ENCODE assay signal across 20 mouse cellular contexts in the genomic region with DNA sequence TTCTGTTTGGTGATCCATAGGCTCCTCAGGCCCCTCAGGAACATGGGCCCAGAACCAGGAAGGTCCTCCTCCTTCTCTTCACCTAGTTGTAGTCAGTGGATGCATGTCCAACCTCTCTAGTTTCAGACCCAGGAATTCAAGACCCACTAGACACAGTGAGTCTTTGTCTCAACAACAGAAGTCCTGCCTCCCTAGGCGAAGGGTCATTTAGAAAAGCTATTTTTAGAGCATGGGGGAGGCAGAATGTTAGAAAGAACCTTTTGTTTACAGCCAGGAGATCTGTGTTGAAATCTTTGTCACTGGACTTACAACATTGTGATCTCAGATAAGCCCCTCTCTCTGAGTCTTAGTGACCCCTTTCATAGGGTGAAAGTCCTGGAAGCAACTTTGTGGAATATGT.
A peak's percentile ranks its signal among the peaks of the same experiment; 100 is the strongest.
DNase-seq lines count a peak whose midpoint lies in the region; ATAC-seq and TF ChIP-seq lines count a peak whose summit lies in the region.
"Had no signal": no experiment of that assay in that cellular context is flagged by ENCODE, and none has a peak within 500 bp of the region (broad histone marks: within the 10 kb centered on the region; RNA-seq: fewer than 3 reads in every experiment).

No protein-coding gene starts in this region.

- TF ChIP-seq POLR2A in limb, embryonic 14.5 days (IDR thresholded peaks at IDR 0.05; ENCODE audit: borderline replicate concordance, extremely low read depth, insufficient read depth, insufficient read length), result no peak

- no peak overlapping the region for H3K9ac ChIP-seq in heart, embryonic 11.5 days (ENCODE audit: low read depth, low read length)
- no peak overlapping the region for H3K9ac ChIP-seq in lung, embryonic 14.5 days
- no peak overlapping the region for H3K9ac ChIP-seq in limb, embryonic 14.5 days (ENCODE audit: low read depth, low read length, severe bottlenecking)
- H3K9ac ChIP-seq: forebrain, embryonic 12.5 days; hindbrain, embryonic 12.5 days; liver, embryonic 14.5 days had no signal

- H3K9me3 ChIP-seq in heart, embryonic 11.5 days (replicated peaks; ENCODE audit: control insufficient read depth, low read length), result no peaks in the 10 kb centered on the region
- no peaks in the 10 kb centered on the region for H3K9me3 ChIP-seq in lung, embryonic 14.5 days (ENCODE audit: low read depth, low read length)
- no peaks in the 10 kb centered on the region for H3K9me3 ChIP-seq in limb, embryonic 14.5 days (ENCODE audit: control insufficient read depth, low read length)
- H3K9me3 ChIP-seq: forebrain, embryonic 12.5 days; hindbrain, embryonic 12.5 days had no signal

- no peak for ATAC-seq in heart, embryonic 11.5 days (replicated peaks; ENCODE audit: insufficient number of reproducible peaks, low FRiP score, low TSS enrichment)
- ATAC-seq in lung, embryonic 14.5 days (ENCODE audit: insufficient read depth), result no peak
- ATAC-seq in limb, embryonic 14.5 days (ENCODE audit: low FRiP score, low read depth), result no peak

- WGBS in heart, embryonic 11.5 days (ENCODE audit: insufficient replicate concordance), result 19% methylated on average over 1 of the region's 1 CpGs
- 30% methylated on average over 1 of the region's 1 CpGs for WGBS in lung, embryonic 14.5 days
- 48% methylated on average over 1 of the region's 1 CpGs for WGBS in limb, embryonic 14.5 days

- 0 out of 2 replicates have a peak overlapping the region, but pooled peaks have one; percentile 29 for H3K27ac ChIP-seq in heart, embryonic 11.5 days (ENCODE audit: low read depth, low read length)
- H3K27ac ChIP-seq in lung, embryonic 14.5 days (ENCODE audit: low read depth), result peak overlapping the region; percentile 36; the same call in 1 of the 2 replicates
- H3K27ac ChIP-seq in limb, embryonic 14.5 days (replicated peaks; ENCODE audit: low read depth, low read length), result no peak overlapping the region
- H3K27ac ChIP-seq: forebrain, embryonic 12.5 days; gastrocnemius, adult 2 months; hindbrain, embryonic 12.5 days; left cerebral cortex, adult 2 months; liver, embryonic 14.5 days had no signal

- H3K36me3 ChIP-seq in heart, embryonic 11.5 days (ENCODE audit: control insufficient read depth, insufficient read depth, low read length), result no peaks in the 10 kb centered on the region
- H3K36me3 ChIP-seq in lung, embryonic 14.5 days (ENCODE audit: insufficient read depth), result no peaks in the 10 kb centered on the region
- no peaks in the 10 kb centered on the region for H3K36me3 ChIP-seq in limb, embryonic 14.5 days (ENCODE audit: control insufficient read depth, insufficient read depth, low read length)
- H3K36me3 ChIP-seq: forebrain, embryonic 12.5 days; hindbrain, embryonic 12.5 days had no signal

- TF ChIP-seq CTCF in lung, embryonic 14.5 days (IDR thresholded peaks at IDR 0.05; ENCODE audit: low read depth), result no peak

- no peak for DNase-seq in heart, postnatal 14 days
- DNase-seq in lung, embryonic 14.5 days, result no peak
- DNase-seq in lung, postnatal 25 days (ENCODE audit: low spot score), result no peak
- DNase-seq in NIH3T3 (ENCODE audit: low read depth), result peak; percentile 50
- DNase-seq in limb, embryonic 14.5 days (ENCODE audit: low spot score), result peak; percentile 10
- DNase-seq in urinary bladder, adult 2 months (ENCODE audit: low spot score), result no peak
- DNase-seq: adrenal gland, adult 2 months; B cell, adult 2 months; cerebellum, adult 8-10 months; gastrocnemius, adult 2 months; kidney, adult 8-10 months; kidney, postnatal 14 days; lung, postnatal 10 days; right cerebral cortex, adult 18-20 months; thymus, postnatal 25 days had no signal

- no peaks in the 10 kb centered on the region for H3K27me3 ChIP-seq in heart, embryonic 11.5 days (ENCODE audit: control insufficient read depth, insufficient read depth, low read length)
- H3K27me3 ChIP-seq in lung, embryonic 14.5 days (ENCODE audit: insufficient read depth, low read length), result no peaks in the 10 kb centered on the region
- no peaks in the 10 kb centered on the region for H3K27me3 ChIP-seq in limb, embryonic 14.5 days (ENCODE audit: control insufficient read depth, insufficient read depth, low read length)
- H3K27me3 ChIP-seq: forebrain, embryonic 12.5 days; hindbrain, embryonic 12.5 days had no signal

- H3K4me2 ChIP-seq in heart, embryonic 11.5 days, result no peak overlapping the region
- H3K4me2 ChIP-seq in lung, embryonic 14.5 days, result no peak overlapping the region
- H3K4me2 ChIP-seq in limb, embryonic 14.5 days (replicated peaks; ENCODE audit: low read depth, low read length, severe bottlenecking), result no peak overlapping the region
- H3K4me2 ChIP-seq: forebrain, embryonic 12.5 days; hindbrain, embryonic 12.5 days had no signal

- intact Hi-C loops in heart, postnatal 14 days (cut with DNase I), result no loop called here

- H3K4me1 ChIP-seq in heart, embryonic 11.5 days (ENCODE audit: control insufficient read depth, insufficient read depth, low read length), result peaks cover 5% of the 10 kb centered on the region
- no peaks in the 10 kb centered on the region for H3K4me1 ChIP-seq in lung, embryonic 14.5 days (ENCODE audit: insufficient read depth)
- H3K4me1 ChIP-seq in limb, embryonic 14.5 days (ENCODE audit: control insufficient read depth, insufficient read depth, low read length), result no peaks in the 10 kb centered on the region
- H3K4me1 ChIP-seq: forebrain, embryonic 12.5 days; hindbrain, embryonic 12.5 days had no signal

- H3K4me3 ChIP-seq in heart, embryonic 11.5 days (ENCODE audit: low read depth, low read length), result no peak overlapping the region
- no peak overlapping the region for H3K4me3 ChIP-seq in lung, embryonic 14.5 days (ENCODE audit: low read depth, low read length)
- no peak overlapping the region for H3K4me3 ChIP-seq in limb, embryonic 14.5 days (replicated peaks; ENCODE audit: low read length)
- H3K4me3 ChIP-seq: forebrain, embryonic 12.5 days; gastrocnemius, adult 2 months; hindbrain, embryonic 12.5 days; left cerebral cortex, adult 2 months had no signal

Comparison
In these comparisons a context has a peak if more than half of its experiments do, and no peak if none do; other contexts are left out.
1. DNase-seq: peak in NIH3T3 (single experiment) and limb, embryonic 14.5 days (single experiment); none in heart, postnatal 14 days (0 of 2), lung, embryonic 14.5 days (single experiment), lung, postnatal 25 days (single experiment) and urinary bladder, adult 2 months (single experiment).